Mouse (Mus musculus) layer of hippocampus, postnatal 36 days (tissue): Measurements from ENCODE around the gene Setd5. TPM values are rescaled to one million over a fixed set of nuclear protein-coding genes. Genes with fewer than 3 reads are reported as not detected.

ENCODE experiments used
- DNase-seq, 2 experiments: peaks; one replicate each; pipeline ENCODE4 v3.0.0; 2022
- total RNA-seq, 2 experiments: library from RNA; stranded (reverse); gene quantifications; 2 replicates each; pipeline ENCODE4 v1.2.3; 2021

Setd5 gene
- total RNA-seq, 2 experiments from 2014 or later: 103 to 117 TPM

- no peak for DNase-seq
Measured at GRCm38 (mm10) chr6:113060892-113061563, 16.1 kb upstream of the Setd5 start.

- no peak for DNase-seq
Measured at GRCm38 (mm10) chr6:113062253-113062652, 14.9 kb upstream of the Setd5 start.

GRCm38 (mm10) chr6:113063363-113063762 is 13.8 kb upstream of the Setd5 start:
- no peak for DNase-seq

- DNase-seq: no peak
Measured at GRCm38 (mm10) chr6:113065186-113065585, 12.0 kb upstream of the Setd5 start.

- no peak for DNase-seq
Measured at GRCm38 (mm10) chr6:113069154-113069553, 8.0 kb upstream of the Setd5 start.

GRCm38 (mm10) chr6:113075261-113075660 is 1.9 kb upstream of the Setd5 start:
- no peak for DNase-seq

GRCm38 (mm10) chr6:113076012-113076685 is 1.0 kb upstream of the Setd5 start:
- DNase-seq: peak; percentile 88 to 89

- no peak for DNase-seq
Measured at GRCm38 (mm10) chr6:113077569-113078030, 435 bp downstream of the Setd5 start.

GRCm38 (mm10) chr6:113078031-113078721 is 1.0 kb downstream of the Setd5 start:
- peak; percentile 29 to 36 for DNase-seq

- peak; percentile 17 for DNase-seq
Measured at GRCm38 (mm10) chr6:113079492-113079891, 2.3 kb downstream of the Setd5 start.

- no peak for DNase-seq
Measured at GRCm38 (mm10) chr6:113082229-113082628, 5.1 kb downstream of the Setd5 start.

- no peak for DNase-seq
Measured at GRCm38 (mm10) chr6:113084590-113084989, 7.4 kb downstream of the Setd5 start.

- DNase-seq: no peak
Measured at GRCm38 (mm10) chr6:113093206-113093605, 16.0 kb downstream of the Setd5 start.

GRCm38 (mm10) chr6:113095547-113095946 is 18.4 kb downstream of the Setd5 start:
- DNase-seq: no peak

- DNase-seq: no peak
Measured at GRCm38 (mm10) chr6:113097662-113098061, 20.5 kb downstream of the Setd5 start.

GRCm38 (mm10) chr6:113099640-113100289 is 22.6 kb downstream of the Setd5 start:
- peak; percentile 91 for DNase-seq

GRCm38 (mm10) chr6:113102541-113102940 is 25.4 kb downstream of the Setd5 start:
- no peak for DNase-seq

- peak in 1 of 2 experiments; percentile 24 for DNase-seq
Measured at GRCm38 (mm10) chr6:113103765-113104164, 26.6 kb downstream of the Setd5 start.

- DNase-seq: no peak
Measured at GRCm38 (mm10) chr6:113109378-113109777, 32.2 kb downstream of the Setd5 start.

- DNase-seq: no peak
Measured at GRCm38 (mm10) chr6:113109956-113110355, 32.8 kb downstream of the Setd5 start.

- DNase-seq: no peak
Measured at GRCm38 (mm10) chr6:113120806-113121205, 43.6 kb downstream of the Setd5 start.

- no peak for DNase-seq
Measured at GRCm38 (mm10) chr6:113133360-113133759, 56.2 kb downstream of the Setd5 start.
